Comparison of ENCODE assay signal across 8 mouse cellular contexts in genomic region chr15:81938246-81938645, GRCm38 (mm10). TPM values are rescaled to one million over a fixed set of nuclear protein-coding genes. Genes with fewer than 3 reads are reported as not detected.
A peak's percentile ranks its signal among the peaks of the same experiment; 100 is the strongest.
DNase-seq lines count a peak whose midpoint lies in the region; ATAC-seq lines count a peak whose summit lies in the region.

No protein-coding gene starts in this region.

- H3K27ac ChIP-seq in forebrain, embryonic 11.5 days (ENCODE audit: low read depth, low read length) = no peak overlapping the region
- no peak overlapping the region for H3K27ac ChIP-seq in midbrain, embryonic 11.5 days (ENCODE audit: low read depth, low read length)

- DNase-seq in CD4-positive, CD25-positive, alpha-beta regulatory T cell, adult 2 months (ENCODE audit: low read depth, low spot score) = peak; percentile 53
- peak; percentile 50 for DNase-seq in urinary bladder, postnatal 14 days (ENCODE audit: low spot score)
- no peak for DNase-seq in urinary bladder, adult 2 months (ENCODE audit: low spot score)
- DNase-seq in forebrain, embryonic 11.5 days (ENCODE audit: low spot score) = peak; percentile 74
- DNase-seq in kidney, adult 9 months = peak; percentile 39
- DNase-seq in midbrain, embryonic 11.5 days (ENCODE audit: low spot score, missing footprints) = no peak
- DNase-seq in thymus, postnatal 14 days = peak; percentile 53

- no peak for ATAC-seq in CD4-positive, CD25-positive, alpha-beta regulatory T cell, adult 4 months
- peak; percentile 47 for ATAC-seq in forebrain, embryonic 11.5 days (replicated peaks; ENCODE audit: low FRiP score)
- ATAC-seq in midbrain, embryonic 11.5 days (ENCODE audit: low FRiP score) = peak; percentile 38; the same call in 1 of the 2 replicates

- no peak overlapping the region for H3K4me2 ChIP-seq in forebrain, embryonic 11.5 days (ENCODE audit: low read depth, low read length, severe bottlenecking)
- no peak overlapping the region for H3K4me2 ChIP-seq in midbrain, embryonic 11.5 days

- H3K4me1 ChIP-seq in forebrain, embryonic 11.5 days (replicated peaks; ENCODE audit: control insufficient read depth, insufficient read depth, low read length) = peaks cover 13% of the 10 kb centered on the region
- H3K4me1 ChIP-seq in midbrain, embryonic 11.5 days (ENCODE audit: control insufficient read depth, insufficient read depth, low read length) = peaks cover 17% of the 10 kb centered on the region

- H3K36me3 ChIP-seq in forebrain, embryonic 11.5 days (ENCODE audit: control insufficient read depth, insufficient read depth, low read length) = no peaks in the 10 kb centered on the region
- H3K36me3 ChIP-seq in midbrain, embryonic 11.5 days (ENCODE audit: control insufficient read depth, insufficient read depth, low read length) = no peaks in the 10 kb centered on the region

- H3K27me3 ChIP-seq in forebrain, embryonic 11.5 days (ENCODE audit: control insufficient read depth, insufficient read depth, low read length) = no peaks in the 10 kb centered on the region; the same call in 1 of the 2 replicates
- no peaks in the 10 kb centered on the region for H3K27me3 ChIP-seq in midbrain, embryonic 11.5 days (ENCODE audit: control insufficient read depth, insufficient read depth, low read length)

- 23% methylated on average over 2 of the region's 2 CpGs for WGBS in forebrain, embryonic 11.5 days
- WGBS in midbrain, embryonic 11.5 days = 35% methylated on average over 2 of the region's 2 CpGs

- no peak overlapping the region for H3K9ac ChIP-seq in forebrain, embryonic 11.5 days (ENCODE audit: low read length)
- H3K9ac ChIP-seq in midbrain, embryonic 11.5 days (ENCODE audit: low read length) = no peak overlapping the region

- no peaks in the 10 kb centered on the region for H3K9me3 ChIP-seq in forebrain, embryonic 11.5 days (ENCODE audit: control insufficient read depth, low read length)
- H3K9me3 ChIP-seq in midbrain, embryonic 11.5 days (ENCODE audit: control insufficient read depth, low read length) = no peaks in the 10 kb centered on the region

- no peak overlapping the region for H3K4me3 ChIP-seq in forebrain, embryonic 11.5 days (ENCODE audit: low read depth, low read length)
- no peak overlapping the region for H3K4me3 ChIP-seq in midbrain, embryonic 11.5 days (ENCODE audit: low read depth, low read length)

RNA-seq across cellular contexts. Expression of gene Csdc2, which starts 1.7 kb away (rescaled TPM):
- polyA plus RNA-seq in CD4-positive, CD25-positive, alpha-beta regulatory T cell, adult 4 months (2017; shearing (Covaris generic)) = not detected
- 20.2 and 29.6 TPM in 2 replicates for polyA plus RNA-seq in urinary bladder, adult 2 months (2012; rRNA removed)
- 16.6 and 20.1 TPM in 2 replicates for polyA plus RNA-seq in forebrain, embryonic 11.5 days (2014; fragmentation: Nextera tagmentation; extraction: Ambion mirVana)
- polyA plus RNA-seq in midbrain, embryonic 11.5 days (2014; fragmentation: Nextera tagmentation; extraction: Ambion mirVana) = 18.0 and 18.9 TPM in 2 replicates

RNA-seq across cellular contexts. Expression of gene Polr3h, which starts 12.2 kb away (rescaled TPM):
- polyA plus RNA-seq in CD4-positive, CD25-positive, alpha-beta regulatory T cell, adult 4 months (2017; shearing (Covaris generic)) = 10 to 100 TPM; 22.0 to 26.3 TPM
- 17.2 and 17.4 TPM in 2 replicates for polyA plus RNA-seq in urinary bladder, adult 2 months (2012; rRNA removed)
- 65.1 and 80.5 TPM in 2 replicates for polyA plus RNA-seq in forebrain, embryonic 11.5 days (2014; fragmentation: Nextera tagmentation; extraction: Ambion mirVana)
- 66.9 and 75.6 TPM in 2 replicates for polyA plus RNA-seq in midbrain, embryonic 11.5 days (2014; fragmentation: Nextera tagmentation; extraction: Ambion mirVana)

RNA-seq across cellular contexts. Expression of gene Pmm1, which starts 22.5 kb away (rescaled TPM):
- polyA plus RNA-seq in CD4-positive, CD25-positive, alpha-beta regulatory T cell, adult 4 months (2017; shearing (Covaris generic)) = 10 to 100 TPM; 11.4 to 14.4 TPM
- 76.2 and 80.5 TPM in 2 replicates for polyA plus RNA-seq in urinary bladder, adult 2 months (2012; rRNA removed)
- 35.1 and 36.9 TPM in 2 replicates for polyA plus RNA-seq in forebrain, embryonic 11.5 days (2014; fragmentation: Nextera tagmentation; extraction: Ambion mirVana)
- polyA plus RNA-seq in midbrain, embryonic 11.5 days (2014; fragmentation: Nextera tagmentation; extraction: Ambion mirVana) = 26.9 and 29.8 TPM in 2 replicates

RNA-seq across cellular contexts. Expression of gene 1700029P11Rik, which starts 42.1 kb away (rescaled TPM):
- not detected for polyA plus RNA-seq in CD4-positive, CD25-positive, alpha-beta regulatory T cell, adult 4 months (2017; shearing (Covaris generic))
- polyA plus RNA-seq in urinary bladder, adult 2 months (2012; rRNA removed) = not detected in 2 replicates
- polyA plus RNA-seq in forebrain, embryonic 11.5 days (2014; fragmentation: Nextera tagmentation; extraction: Ambion mirVana) = not detected in 2 replicates
- not detected in 2 replicates for polyA plus RNA-seq in midbrain, embryonic 11.5 days (2014; fragmentation: Nextera tagmentation; extraction: Ambion mirVana)

RNA-seq across cellular contexts. Expression of gene Xrcc6, which starts 49.4 kb away (rescaled TPM):
- 10 to 100 TPM; 56.5 to 73.1 TPM for polyA plus RNA-seq in CD4-positive, CD25-positive, alpha-beta regulatory T cell, adult 4 months (2017; shearing (Covaris generic))
- 18.3 and 20.4 TPM in 2 replicates for polyA plus RNA-seq in urinary bladder, adult 2 months (2012; rRNA removed)
- polyA plus RNA-seq in forebrain, embryonic 11.5 days (2014; fragmentation: Nextera tagmentation; extraction: Ambion mirVana) = 72.9 and 80.6 TPM in 2 replicates
- polyA plus RNA-seq in midbrain, embryonic 11.5 days (2014; fragmentation: Nextera tagmentation; extraction: Ambion mirVana) = 58.4 and 62.2 TPM in 2 replicates

Comparison
In these comparisons a context has a peak if more than half of its experiments do, and no peak if none do; other contexts are left out.
1. DNase-seq: peak in CD4-positive, CD25-positive, alpha-beta regulatory T cell, adult 2 months (single experiment), urinary bladder, postnatal 14 days (single experiment), forebrain, embryonic 11.5 days (single experiment), kidney, adult 9 months (single experiment) and thymus, postnatal 14 days (single experiment); none in urinary bladder, adult 2 months (single experiment) and midbrain, embryonic 11.5 days (single experiment).
2. RNA of gene Csdc2, which starts 1.7 kb away (polyA plus RNA-seq): 20.2 to 29.6 TPM in urinary bladder, adult 2 months, 18.0 to 18.9 TPM in midbrain, embryonic 11.5 days and 16.6 to 20.1 TPM in forebrain, embryonic 11.5 days; not detected in CD4-positive, CD25-positive, alpha-beta regulatory T cell, adult 4 months; every median in the first group is over 10 times any median in the second.